Mouse (Mus musculus) granulocyte monocyte progenitor cell, adult 5-6 weeks (primary cell): ENCODE measurements around the gene Dop1a. TPM values are rescaled to one million over a fixed set of nuclear protein-coding genes. Genes with fewer than 3 reads are reported as not detected.

Experiments used
- ATAC-seq: replicated peaks from 2 replicates; pipeline ENCODE4 v1.8.0; 2016; ENCODE audit warnings: mild to moderate bottlenecking, moderate TSS enrichment, inconsistent platforms; ENCODE audit not compliant: poor library complexity, severe bottlenecking
- total RNA-seq, 2 experiments: library from RNA; stranded (forward) in 1 of 2; stranded (reverse) in 1 of 2; fragments of 200-712, 200-1000 nt in 1 of 2; fragments of >200 nt in 1 of 2; fragmentation: Nextera tagmentation in 1 of 2; gene quantifications; 2 replicates each; pipeline ENCODE4 v1.2.3; 2014 to 2017

The Dop1a gene
- total RNA-seq (2014; fragmentation: Nextera tagmentation), result 31.5 and 31.7 TPM in 2 replicates
- total RNA-seq (2017), result 15.2 and 27.2 TPM in 2 replicates

GRCm38 (mm10) chr9:86466990-86467870 lies at the start of gene Dop1a:
Dop1a (plus strand) TSS chr9:86467154.
- ATAC-seq, result peak; percentile 78

- ATAC-seq, result no peak
Observed at GRCm38 (mm10) chr9:86417971-86418370, 49.0 kb upstream of the Dop1a start.

- no peak for ATAC-seq
Observed at GRCm38 (mm10) chr9:86419366-86419765, 47.6 kb upstream of the Dop1a start.

GRCm38 (mm10) chr9:86423331-86423730 lies 43.6 kb upstream of the Dop1a start:
- ATAC-seq, result no peak

- no peak for ATAC-seq
Observed at GRCm38 (mm10) chr9:86435510-86435909, 31.4 kb upstream of the Dop1a start.

- ATAC-seq, result no peak
Observed at GRCm38 (mm10) chr9:86436608-86437007, 30.3 kb upstream of the Dop1a start.

GRCm38 (mm10) chr9:86438337-86439009 lies 28.5 kb upstream of the Dop1a start:
- no peak for ATAC-seq

- no peak for ATAC-seq
Observed at GRCm38 (mm10) chr9:86442248-86442647, 24.7 kb upstream of the Dop1a start.

GRCm38 (mm10) chr9:86446847-86447246 lies 20.1 kb upstream of the Dop1a start:
- no peak for ATAC-seq

GRCm38 (mm10) chr9:86447431-86447830 lies 19.5 kb upstream of the Dop1a start:
- no peak for ATAC-seq

GRCm38 (mm10) chr9:86449581-86449980 lies 17.4 kb upstream of the Dop1a start:
- ATAC-seq, result peak; percentile 85

GRCm38 (mm10) chr9:86451094-86451493 lies 15.9 kb upstream of the Dop1a start:
- ATAC-seq, result no peak

- peak; percentile 94 for ATAC-seq
Observed at GRCm38 (mm10) chr9:86451617-86452016, 15.3 kb upstream of the Dop1a start.

- ATAC-seq, result no peak
Observed at GRCm38 (mm10) chr9:86453626-86454025, 13.3 kb upstream of the Dop1a start.

GRCm38 (mm10) chr9:86464151-86465105 lies 2.5 kb upstream of the Dop1a start, which contains the start of gene Ube2cbp:
Ube2cbp (minus strand) TSS chr9:86464950.
- ATAC-seq, result peak; percentile 78

- no peak for ATAC-seq
Observed at GRCm38 (mm10) chr9:86475956-86476355, 9.0 kb downstream of the Dop1a start.

GRCm38 (mm10) chr9:86476763-86477162 lies 9.8 kb downstream of the Dop1a start:
- ATAC-seq, result peak; percentile 64

GRCm38 (mm10) chr9:86478414-86479093 lies 11.6 kb downstream of the Dop1a start:
- ATAC-seq, result peak; percentile 66

GRCm38 (mm10) chr9:86482236-86482635 lies 15.3 kb downstream of the Dop1a start:
- ATAC-seq, result no peak

- no peak for ATAC-seq
Observed at GRCm38 (mm10) chr9:86491740-86492139, 24.8 kb downstream of the Dop1a start.
